Mouse (Mus musculus) forebrain, embryonic 14.5 days (tissue): ENCODE measurements around the gene Mybph. TPM values are rescaled to one million over a fixed set of nuclear protein-coding genes. Genes with fewer than 3 reads are reported as not detected.

ENCODE experiments used
- polyA plus RNA-seq: library from polyadenylated mRNA; unstranded; fragments of >200 nt; fragmentation: Nextera tagmentation; extraction: Ambion mirVana; gene quantifications from 2 replicates; pipeline ENCODE4 v1.2.1, GENCODE M21; 2014

Gene Mybph
- polyA plus RNA-seq, 1 experiment from 2014 or later: 0.10 TPM

Other genes starting within 250 kb of the Mybph start
- 3.3 and 7.7 TPM in 2 replicates for gene Fmod, start 156.2 kb upstream of the Mybph start, polyA plus RNA-seq
- gene Btg2, start 114.3 kb upstream of the Mybph start, polyA plus RNA-seq: 67.3 and 82.6 TPM in 2 replicates
- gene Chit1, start 82.2 kb upstream of the Mybph start, polyA plus RNA-seq: 0.13 TPM in 1 of 2 replicates, not detected in the other
- gene Chil1, start 11.3 kb upstream of the Mybph start, polyA plus RNA-seq: 2.5 and 3.7 TPM in 2 replicates
- 5.4 and 7.1 TPM in 2 replicates for gene Adora1, start 42.0 kb downstream of the Mybph start, polyA plus RNA-seq
- not detected in 2 replicates for gene Myog, start 96.5 kb downstream of the Mybph start, polyA plus RNA-seq
- gene Ppfia4, start 139.5 kb downstream of the Mybph start, polyA plus RNA-seq: 5.0 and 7.8 TPM in 2 replicates
- gene Tmem183a, start 168.5 kb downstream of the Mybph start, polyA plus RNA-seq: 150 and 151 TPM in 2 replicates
- gene 4933406M09Rik, start 192.5 kb downstream of the Mybph start, polyA plus RNA-seq: not detected in 2 replicates
- gene Cyb5r1, start 212.1 kb downstream of the Mybph start, polyA plus RNA-seq: 9.8 and 12.3 TPM in 2 replicates
- 61.4 and 68.5 TPM in 2 replicates for gene Adipor1, start 221.9 kb downstream of the Mybph start, polyA plus RNA-seq